Mouse (Mus musculus): ENCODE measurements around the gene Kif21a.
A peak's percentile ranks its signal among the peaks of the same experiment; 100 is the strongest.

Gene Kif21a

GRCm38 (mm10) chr15:91049496-91050441, at the start of gene Kif21a:
TSS of gene Kif21a (minus strand) at chr15:91049948.
- DNase-seq (ENCODE audit: low spot score), result peak; percentile 77

GRCm38 (mm10) chr15:91096606-91097005, 46.9 kb upstream of the Kif21a start:
- no peak for DNase-seq (ENCODE audit: low spot score)

- no peak for DNase-seq (ENCODE audit: low spot score)
These were observed 39.7 kb upstream of the Kif21a start for GRCm38 (mm10) chr15:91089427-91089826.

- no peak for DNase-seq (ENCODE audit: low spot score)
These were observed 38.3 kb upstream of the Kif21a start for GRCm38 (mm10) chr15:91088071-91088470.

GRCm38 (mm10) chr15:91077457-91078410, 28.0 kb upstream of the Kif21a start:
- DNase-seq (ENCODE audit: low spot score), result no peak

- DNase-seq (ENCODE audit: low spot score), result no peak
These were observed 22.7 kb upstream of the Kif21a start for GRCm38 (mm10) chr15:91072440-91072839.

- DNase-seq (ENCODE audit: low spot score), result no peak
These were observed 14.6 kb upstream of the Kif21a start for GRCm38 (mm10) chr15:91064310-91064826.

GRCm38 (mm10) chr15:91063845-91064244, 14.1 kb upstream of the Kif21a start:
- DNase-seq (ENCODE audit: low spot score), result no peak

GRCm38 (mm10) chr15:91056866-91057342, 7.2 kb upstream of the Kif21a start:
- peak; percentile 16 for DNase-seq (ENCODE audit: low spot score)

- no peak for DNase-seq (ENCODE audit: low spot score)
These were observed 6.6 kb upstream of the Kif21a start for GRCm38 (mm10) chr15:91056176-91056865.

GRCm38 (mm10) chr15:91048951-91049495, 725 bp downstream of the Kif21a start:
- DNase-seq (ENCODE audit: low spot score), result peak; percentile 55

GRCm38 (mm10) chr15:91047627-91048026, 2.1 kb downstream of the Kif21a start:
- no peak for DNase-seq (ENCODE audit: low spot score)

- no peak for DNase-seq (ENCODE audit: low spot score)
These were observed 3.2 kb downstream of the Kif21a start for GRCm38 (mm10) chr15:91046506-91046905.

- no peak for DNase-seq (ENCODE audit: low spot score)
These were observed 6.5 kb downstream of the Kif21a start for GRCm38 (mm10) chr15:91043263-91043662.

- DNase-seq (ENCODE audit: low spot score), result no peak
These were observed 10.9 kb downstream of the Kif21a start for GRCm38 (mm10) chr15:91038860-91039259.

- no peak for DNase-seq (ENCODE audit: low spot score)
These were observed 15.7 kb downstream of the Kif21a start for GRCm38 (mm10) chr15:91034090-91034489.

GRCm38 (mm10) chr15:91033529-91033928, 16.2 kb downstream of the Kif21a start:
- no peak for DNase-seq (ENCODE audit: low spot score)

- no peak for DNase-seq (ENCODE audit: low spot score)
These were observed 20.8 kb downstream of the Kif21a start for GRCm38 (mm10) chr15:91028962-91029361.

- DNase-seq (ENCODE audit: low spot score), result no peak
These were observed 21.3 kb downstream of the Kif21a start for GRCm38 (mm10) chr15:91028494-91028893.

- DNase-seq (ENCODE audit: low spot score), result no peak
These were observed 27.5 kb downstream of the Kif21a start for GRCm38 (mm10) chr15:91022276-91022675.

GRCm38 (mm10) chr15:91018861-91019187, 30.9 kb downstream of the Kif21a start:
- no peak for DNase-seq (ENCODE audit: low spot score)

All from yolk sac, embryonic 10.5 days (tissue).